Mouse (Mus musculus) ES-Bruce4 (cell line): ENCODE measurements around the gene Zdhhc5. TPM values are rescaled to one million over a fixed set of nuclear protein-coding genes. Genes with fewer than 3 reads are reported as not detected.

ENCODE experiments used
- H3K27ac ChIP-seq: 2 replicates; pipeline ENCODE4 v1.5.1; 2012; ENCODE audit warnings: low read length, inconsistent platforms; ENCODE audit not compliant: insufficient read depth
- H3K27me3 ChIP-seq: 2 replicates; pipeline ENCODE4 v1.6.1; 2012; ENCODE audit warnings: mild to moderate bottlenecking, low read length, inconsistent platforms; ENCODE audit not compliant: control insufficient read depth, poor library complexity, insufficient read depth, severe bottlenecking
- H3K36me3 ChIP-seq: 2 replicates; pipeline ENCODE4 v1.6.1; 2012; ENCODE audit warnings: inconsistent platforms, mild to moderate bottlenecking, low read length, moderate library complexity; ENCODE audit not compliant: control insufficient read depth, poor library complexity, insufficient read depth, severe bottlenecking
- H3K4me1 ChIP-seq: one replicate; pipeline ENCODE4 v1.8.1; 2011; ENCODE audit warnings: low read length; ENCODE audit not compliant: control insufficient read depth, insufficient read depth
- H3K4me3 ChIP-seq: 2 replicates; pipeline ENCODE4 v1.5.1; 2011; ENCODE audit warnings: low read depth, mild to moderate bottlenecking, low read length
- H3K9ac ChIP-seq: 2 replicates; pipeline ENCODE4 v1.6.1; 2012; ENCODE audit warnings: low read depth, mild to moderate bottlenecking, inconsistent platforms; ENCODE audit not compliant: poor library complexity, severe bottlenecking
- H3K9me3 ChIP-seq: replicated peaks from 2 replicates; pipeline ENCODE4 v1.6.1; 2012; ENCODE audit warnings: mild to moderate bottlenecking, low read length, inconsistent platforms; ENCODE audit not compliant: control insufficient read depth, poor library complexity, insufficient read depth, severe bottlenecking
- CTCF ChIP-seq: IDR thresholded peaks from one replicate; pipeline ENCODE4 v1.8.1; 2011; ENCODE audit warnings: low read depth, low read length
- EP300 ChIP-seq: IDR thresholded peaks from 2 replicates; pipeline ENCODE4 v1.6.1; 2011; ENCODE audit warnings: low read depth, low read length; ENCODE audit not compliant: insufficient read depth
- POLR2A ChIP-seq: IDR thresholded peaks from one replicate; pipeline ENCODE4 v1.8.1; 2011; ENCODE audit warnings: low read length; ENCODE audit not compliant: insufficient read depth
- polyA plus RNA-seq: library from polyadenylated mRNA; stranded (reverse); fragments of >200 nt; gene quantifications from 2 replicates; pipeline ENCODE4 v1.2.4, GENCODE M21; 2011; ENCODE audit warnings: low read depth; ENCODE audit not compliant: missing spikeins, insufficient read depth, insufficient read length

The Zdhhc5 gene
- polyA plus RNA-seq, 1 experiment, result 42.4 TPM

GRCm38 (mm10) chr2:84723856-84724255, 8.9 kb upstream of the Zdhhc5 start:
- peaks cover 25% of the 10 kb centered on the region for H3K36me3 ChIP-seq
- H3K9me3 ChIP-seq, result no peaks in the 10 kb centered on the region
- TF ChIP-seq POLR2A (no peak), CTCF (no peak), EP300 (no peak)
- H3K27ac ChIP-seq, result no peak overlapping the region
- H3K4me3 ChIP-seq, result no peak overlapping the region
- no peaks in the 10 kb centered on the region for H3K27me3 ChIP-seq
- H3K4me1 ChIP-seq, result no peaks in the 10 kb centered on the region
- no peak overlapping the region for H3K9ac ChIP-seq

DNA sequence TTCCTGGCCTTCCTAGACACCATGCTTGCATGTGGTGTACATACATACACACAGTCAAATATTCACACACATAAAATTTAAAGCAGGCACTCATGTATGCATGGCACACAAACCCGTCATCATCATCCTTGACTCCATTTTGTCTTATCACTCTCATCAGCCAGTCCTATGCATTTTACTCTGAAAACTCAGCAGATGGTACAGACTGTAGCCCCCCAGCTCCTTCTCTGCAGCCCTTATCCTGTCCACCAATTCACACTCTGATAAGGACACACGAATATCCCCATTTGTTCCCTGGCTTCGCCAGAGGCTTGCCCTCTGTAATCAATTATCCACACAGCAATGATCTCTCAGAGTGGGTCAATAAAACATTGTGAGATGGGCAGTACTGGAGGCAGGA, 6.2 kb upstream of the Zdhhc5 start:
- Histone ChIP-seq H3K4me3 (no peak overlapping the region), H3K27me3 (no peaks in the 10 kb centered on the region), H3K9me3 (no peaks in the 10 kb centered on the region), H3K27ac (no peak overlapping the region), H3K9ac (no peak overlapping the region), H3K36me3 (peaks cover 25% of the 10 kb centered on the region), H3K4me1 (no peaks in the 10 kb centered on the region)
- no peak for TF ChIP-seq POLR2A

- Histone ChIP-seq H3K4me1 (no peaks in the 10 kb centered on the region), H3K9ac (no peak overlapping the region), H3K27ac (no peak overlapping the region), H3K36me3 (peaks cover 24% of the 10 kb centered on the region), H3K9me3 (no peaks in the 10 kb centered on the region), H3K4me3 (no peak overlapping the region), H3K27me3 (no peaks in the 10 kb centered on the region)
- TF ChIP-seq EP300 (no peak), CTCF (no peak), POLR2A (no peak)
Measured at GRCm38 (mm10) chr2:84720718-84721117, 5.7 kb upstream of the Zdhhc5 start.

- Histone ChIP-seq H3K27ac (no peak overlapping the region), H3K27me3 (no peaks in the 10 kb centered on the region), H3K9ac (0 out of 2 replicates have a peak overlapping the region, but pooled peaks have one; percentile 62), H3K36me3 (peaks cover 4% of the 10 kb centered on the region; the same call in 1 of the 2 replicates), H3K9me3 (no peaks in the 10 kb centered on the region), H3K4me1 (no peaks in the 10 kb centered on the region), H3K4me3 (no peak overlapping the region)
- TF ChIP-seq EP300 (no peak), CTCF (no peak), POLR2A (no peak)
Measured at GRCm38 (mm10) chr2:84717357-84717756, 2.4 kb upstream of the Zdhhc5 start.

DNA sequence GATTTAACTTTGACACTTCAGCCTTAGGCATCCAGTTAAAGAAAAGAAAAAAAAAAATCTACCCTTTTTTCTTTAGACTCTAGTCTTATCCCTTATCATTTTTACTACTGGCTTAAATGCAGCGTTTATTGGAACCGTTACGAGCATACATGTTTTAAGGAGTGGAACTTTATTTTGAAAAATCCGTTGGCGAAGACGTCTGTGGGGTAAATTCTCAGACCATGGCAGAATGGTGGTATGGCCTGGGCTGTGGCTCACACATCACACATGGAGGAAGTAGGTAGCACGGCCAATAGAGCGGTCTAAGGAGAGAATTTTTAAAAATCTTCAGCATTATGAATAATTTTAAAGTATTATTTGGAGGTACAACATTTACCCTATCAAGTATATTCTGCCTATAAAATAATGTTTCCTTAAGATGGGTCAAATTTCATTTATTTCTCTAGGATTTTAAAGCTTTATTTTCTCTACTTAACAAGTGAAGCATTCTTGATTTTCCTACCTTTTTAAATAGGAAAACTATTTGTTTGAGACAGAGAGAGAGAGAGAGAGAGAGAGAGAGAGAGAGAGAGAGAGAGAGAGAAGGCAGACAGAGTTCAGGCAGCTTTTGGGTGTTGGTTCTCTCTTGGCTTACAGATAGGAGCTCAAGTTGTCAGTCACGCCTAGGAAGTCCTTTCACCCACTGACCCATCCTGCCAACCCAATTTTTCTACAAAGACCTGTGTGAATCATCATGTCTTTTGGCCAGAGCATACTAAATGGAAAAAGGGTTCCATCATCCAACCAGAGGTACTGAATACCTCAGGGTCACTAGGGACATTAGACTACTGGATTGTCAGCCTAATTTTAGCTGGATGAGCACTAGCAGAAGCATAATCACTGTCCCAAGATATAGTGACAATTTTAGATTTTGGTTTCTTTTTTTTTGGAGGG, 1.7 kb upstream of the Zdhhc5 start:
- Histone ChIP-seq H3K27ac (peak overlapping the region; percentile 63; the same call in 1 of the 2 replicates), H3K9ac (peak overlapping the region; percentile 62), H3K4me3 (peak overlapping the region; percentile 32), H3K36me3 (no peaks in the 10 kb centered on the region), H3K4me1 (no peaks in the 10 kb centered on the region), H3K27me3 (no peaks in the 10 kb centered on the region), H3K9me3 (no peaks in the 10 kb centered on the region)
- TF ChIP-seq CTCF (no peak), EP300 (no peak), POLR2A (no peak)

DNA sequence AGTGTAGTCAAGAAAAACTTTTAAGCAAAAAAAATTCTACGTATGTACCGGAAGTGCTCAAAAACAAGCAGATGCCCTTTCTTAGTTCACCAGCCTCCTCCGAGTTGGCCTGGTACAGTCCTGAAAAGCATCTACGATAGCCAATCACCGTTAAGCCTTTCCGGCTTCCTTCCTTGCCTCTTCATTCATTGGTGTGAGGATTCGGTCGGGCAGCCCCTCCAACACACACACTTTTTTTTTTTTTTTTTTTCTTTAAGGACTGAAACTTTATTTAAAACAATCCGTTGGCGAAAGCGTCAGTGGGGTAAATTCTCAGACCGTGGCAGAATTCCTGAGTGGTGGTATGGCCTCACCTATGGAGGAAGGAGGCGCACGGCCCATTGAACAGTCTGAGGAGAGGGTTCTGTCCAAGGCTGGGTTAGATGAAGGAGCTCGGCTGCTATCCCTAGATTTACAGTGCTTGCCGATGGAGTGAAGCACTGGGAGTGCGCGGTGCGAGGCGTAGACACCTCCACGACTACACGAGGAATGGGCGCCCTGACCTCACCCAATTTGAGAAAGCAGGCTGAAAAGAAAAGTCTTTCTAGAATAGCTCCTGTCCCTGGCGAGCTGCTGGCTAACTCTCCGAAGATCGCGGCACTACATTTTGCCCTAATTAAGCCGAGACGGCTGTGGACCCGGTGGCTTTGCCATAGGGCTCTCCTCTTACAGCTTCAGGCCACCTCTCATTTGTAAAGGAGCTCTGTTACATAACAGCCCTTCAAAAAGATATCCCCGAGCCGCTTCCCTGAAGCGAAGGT, 782 bp upstream of the Zdhhc5 start:
- Histone ChIP-seq H3K9ac (peak overlapping the region; percentile 62), H3K4me1 (no peaks in the 10 kb centered on the region), H3K4me3 (peak overlapping the region; percentile 89), H3K36me3 (peaks cover 5% of the 10 kb centered on the region; the same call in 1 of the 2 replicates), H3K9me3 (no peaks in the 10 kb centered on the region), H3K27me3 (no peaks in the 10 kb centered on the region), H3K27ac (peak overlapping the region; percentile 63)
- TF ChIP-seq CTCF (no peak), EP300 (no peak), POLR2A (no peak)
